Mouse (Mus musculus) stomach, embryonic 14.5 days (tissue): ENCODE results near the gene Hecw2. TPM values are rescaled to one million over a fixed set of nuclear protein-coding genes. Genes with fewer than 3 reads are reported as not detected.

Experiments
- ATAC-seq: fragments of 200-750 bp; cut with Nextera tagmentation; 2 replicates; pipeline ENCODE4 v1.8.0; 2017; ENCODE audit warnings: low read depth, moderate TSS enrichment; ENCODE audit not compliant: insufficient number of reproducible peaks, insufficient read depth, low FRiP score
- H3K27ac ChIP-seq: fragments of 300-500 bp; sonication (generic); 2 replicates; pipeline ENCODE4 v1.5.1; 2014; ENCODE audit warnings: mild to moderate bottlenecking, low read length, moderate library complexity, mixed read lengths
- H3K27me3 ChIP-seq: fragments of 300-500 bp; sonication (generic); 2 replicates; pipeline ENCODE4 v1.6.1; 2014; ENCODE audit warnings: low read length, control low read depth, mixed read lengths; ENCODE audit not compliant: control insufficient read depth, insufficient read depth
- H3K36me3 ChIP-seq: fragments of 300-500 bp; sonication (generic); 2 replicates; pipeline ENCODE4 v1.6.1; 2014; ENCODE audit warnings: mild to moderate bottlenecking, control low read depth, low read length, moderate library complexity, mixed read lengths; ENCODE audit not compliant: control insufficient read depth, insufficient read depth
- H3K4me1 ChIP-seq: fragments of 300-500 bp; sonication (generic); 2 replicates; pipeline ENCODE4 v1.6.1; 2014; ENCODE audit warnings: low read length, control low read depth, mixed read lengths; ENCODE audit not compliant: control insufficient read depth, insufficient read depth
- H3K4me2 ChIP-seq: fragments of 300-500 bp; sonication (generic); replicated peaks from 2 replicates; pipeline ENCODE4 v1.6.1; 2014; ENCODE audit warnings: low read depth, low read length, control low read depth
- H3K4me3 ChIP-seq: fragments of 300-500 bp; sonication (generic); 2 replicates; pipeline ENCODE4 v1.5.1; 2014; ENCODE audit warnings: low read depth, low read length, control low read depth
- H3K9ac ChIP-seq: fragments of 300-500 bp; sonication (generic); replicated peaks from 2 replicates; pipeline ENCODE4 v1.6.1; 2014; ENCODE audit warnings: low read depth, mild to moderate bottlenecking, control low read depth, low read length, moderate library complexity, mixed read lengths
- H3K9me3 ChIP-seq: fragments of 300-500 bp; sonication (generic); 2 replicates; pipeline ENCODE4 v1.6.1; 2016; ENCODE audit warnings: low read depth, low read length, control low read depth; ENCODE audit not compliant: control insufficient read depth
- WGBS: fragments of 180-500 bp; shearing (Covaris S2); extraction: QIAGEN DNeasy Blood & Tissue Kit; methylation state at CpG from one replicate; pipeline ENCODE4 v1.1.7; 2014; 5-methylcytosine and 5-hydroxymethylcytosine counted together
- polyA plus RNA-seq: library from polyadenylated mRNA; unstranded; fragments of >200 nt; fragmentation: Nextera tagmentation; extraction: Ambion mirVana; gene quantifications from 2 replicates; pipeline ENCODE4 v1.2.1, GENCODE M21; 2014

The Hecw2 gene
- polyA plus RNA-seq, 1 experiment from 2014 or later, result 2.9 TPM

- H3K4me2 ChIP-seq, result no peak overlapping the region
- H3K9ac ChIP-seq, result no peak overlapping the region
- WGBS, result 61% methylated on average over 8 of the region's 8 CpGs
- no peak overlapping the region for H3K4me3 ChIP-seq
- no peaks in the 10 kb centered on the region for H3K9me3 ChIP-seq
- H3K27ac ChIP-seq, result no peak overlapping the region
- no peaks in the 10 kb centered on the region for H3K4me1 ChIP-seq
- no peaks in the 10 kb centered on the region for H3K27me3 ChIP-seq
- H3K36me3 ChIP-seq, result no peaks in the 10 kb centered on the region
- no peak for ATAC-seq
These were observed 208.6 kb downstream of the Hecw2 start for GRCm38 (mm10) chr1:53986185-53986892.

- H3K4me3 ChIP-seq, result no peak overlapping the region
- WGBS, result 83% methylated on average over 2 of the region's 2 CpGs
- ATAC-seq, result no peak
These were observed 216.5 kb downstream of the Hecw2 start for GRCm38 (mm10) chr1:53978514-53978831.

GRCm38 (mm10) chr1:53977806-53978513, 217.0 kb downstream of the Hecw2 start:
- no peaks in the 10 kb centered on the region for H3K9me3 ChIP-seq
- peak; percentile 33; the same call in 1 of the 2 replicates for ATAC-seq
- no peaks in the 10 kb centered on the region for H3K36me3 ChIP-seq
- H3K9ac ChIP-seq, result no peak overlapping the region
- no peaks in the 10 kb centered on the region for H3K4me1 ChIP-seq
- no peak overlapping the region; the same call in 1 of the 2 replicates for H3K27ac ChIP-seq
- 46% methylated on average over 8 of the region's 8 CpGs for WGBS
- H3K4me3 ChIP-seq, result no peak overlapping the region
- no peak overlapping the region for H3K4me2 ChIP-seq
- H3K27me3 ChIP-seq, result no peaks in the 10 kb centered on the region

More at GRCm38 (mm10) chr1:53978514-53978831, 216.5 kb downstream of the Hecw2 start:
- no peak overlapping the region for H3K27ac ChIP-seq
- no peaks in the 10 kb centered on the region for H3K4me1 ChIP-seq
- no peak overlapping the region for H3K4me2 ChIP-seq
- no peaks in the 10 kb centered on the region for H3K27me3 ChIP-seq
- no peaks in the 10 kb centered on the region for H3K36me3 ChIP-seq
- no peak overlapping the region for H3K9ac ChIP-seq
- no peaks in the 10 kb centered on the region for H3K9me3 ChIP-seq

- no peaks in the 10 kb centered on the region for H3K36me3 ChIP-seq
- no peak overlapping the region for H3K4me3 ChIP-seq
- H3K27me3 ChIP-seq, result no peaks in the 10 kb centered on the region
- WGBS, result 97% methylated on average over 5 of the region's 5 CpGs
- no peak overlapping the region for H3K27ac ChIP-seq
- no peak overlapping the region for H3K9ac ChIP-seq
- no peaks in the 10 kb centered on the region for H3K4me1 ChIP-seq
- H3K9me3 ChIP-seq, result no peaks in the 10 kb centered on the region
- no peak overlapping the region for H3K4me2 ChIP-seq
- no peak for ATAC-seq
These were observed 218.2 kb downstream of the Hecw2 start for GRCm38 (mm10) chr1:53976721-53977120.

GRCm38 (mm10) chr1:53976100-53976499, 218.9 kb downstream of the Hecw2 start:
- no peak for ATAC-seq
- Histone ChIP-seq H3K9me3 (no peaks in the 10 kb centered on the region), H3K9ac (no peak overlapping the region), H3K36me3 (no peaks in the 10 kb centered on the region), H3K4me2 (no peak overlapping the region), H3K27me3 (no peaks in the 10 kb centered on the region), H3K4me3 (no peak overlapping the region), H3K27ac (no peak overlapping the region), H3K4me1 (no peaks in the 10 kb centered on the region)
- 91% methylated on average over 8 of the region's 8 CpGs for WGBS

- no peaks in the 10 kb centered on the region for H3K9me3 ChIP-seq
- no peak for ATAC-seq
- H3K4me3 ChIP-seq, result no peak overlapping the region
- H3K4me2 ChIP-seq, result no peak overlapping the region
- H3K4me1 ChIP-seq, result no peaks in the 10 kb centered on the region
- no peaks in the 10 kb centered on the region for H3K36me3 ChIP-seq
- 52% methylated on average over 5 of the region's 5 CpGs for WGBS
- H3K9ac ChIP-seq, result no peak overlapping the region
- no peaks in the 10 kb centered on the region for H3K27me3 ChIP-seq
- no peak overlapping the region for H3K27ac ChIP-seq
These were observed 220.0 kb downstream of the Hecw2 start for GRCm38 (mm10) chr1:53974941-53975340.

GRCm38 (mm10) chr1:53970326-53970977, 224.5 kb downstream of the Hecw2 start:
- Histone ChIP-seq H3K27ac (no peak overlapping the region), H3K27me3 (no peaks in the 10 kb centered on the region), H3K4me3 (no peak overlapping the region), H3K36me3 (no peaks in the 10 kb centered on the region), H3K9me3 (no peaks in the 10 kb centered on the region), H3K9ac (no peak overlapping the region), H3K4me1 (no peaks in the 10 kb centered on the region), H3K4me2 (no peak overlapping the region)
- ATAC-seq, result no peak
- 67% methylated on average over 5 of the region's 5 CpGs for whole genome bisulfite sequencing

GRCm38 (mm10) chr1:53952395-53952794, 242.6 kb downstream of the Hecw2 start:
- Histone ChIP-seq H3K36me3 (no peaks in the 10 kb centered on the region), H3K9me3 (no peaks in the 10 kb centered on the region), H3K27ac (no peak overlapping the region), H3K27me3 (no peaks in the 10 kb centered on the region), H3K9ac (no peak overlapping the region), H3K4me3 (no peak overlapping the region), H3K4me2 (no peak overlapping the region), H3K4me1 (no peaks in the 10 kb centered on the region)
- WGBS, result 68% methylated on average over 5 of the region's 5 CpGs
- ATAC-seq, result no peak
